Mouse (Mus musculus) left cerebral cortex, postnatal 25 days (tissue): ENCODE measurements around the gene Gm10226. TPM values are rescaled to one million over a fixed set of nuclear protein-coding genes. Genes with fewer than 3 reads are reported as not detected.

Source experiments
- total RNA-seq, 2 experiments: library from RNA; stranded (reverse); gene quantifications; 2 replicates each; pipeline ENCODE4 v1.2.3; 2021

Gene Gm10226
- total RNA-seq, 2 experiments from 2014 or later = 5.2 to 5.4 TPM

Other genes with a start within 250 kb of the Gm10226 start
- gene Zfp51, start 241.5 kb upstream of the Gm10226 start, total RNA-seq = 1 to 10 TPM; 4.0 to 4.6 TPM
- 1 to 10 TPM; 4.0 to 4.7 TPM for gene Zfp53, start 202.9 kb upstream of the Gm10226 start, total RNA-seq
- gene Zfp52, start 156.3 kb upstream of the Gm10226 start, total RNA-seq = 1 to 10 TPM; 6.0 to 6.3 TPM
- gene Zfp948, start 124.9 kb upstream of the Gm10226 start, total RNA-seq = 10 to 100 TPM; 11.9 to 12.1 TPM
- 10 to 100 TPM; 10.9 to 13.8 TPM for gene Zfp983, start 41.2 kb upstream of the Gm10226 start, total RNA-seq
- 1 to 10 TPM; 8.1 to 8.7 TPM for gene Zfp760, start 15.9 kb downstream of the Gm10226 start, total RNA-seq
- gene Zfp229, start 38.9 kb downstream of the Gm10226 start, total RNA-seq = 1 to 10 TPM; 3.6 to 5.0 TPM
- gene Zfp820, start 153.9 kb downstream of the Gm10226 start, total RNA-seq = under 1 TPM; 0.66 TPM
- 1 to 10 TPM; 4.6 to 5.2 TPM for gene Zfp995, start 218.1 kb downstream of the Gm10226 start, total RNA-seq